Mouse (Mus musculus) MEL (cell line): Measurements from ENCODE around the gene Foxn1. TPM values are rescaled to one million over a fixed set of nuclear protein-coding genes. Genes with fewer than 3 reads are reported as not detected.

Experiments used
- DNase-seq: peaks from one replicate; pipeline ENCODE4 v3.0.0; 2011; ENCODE audit warnings: low read depth, low spot score
- H3K27ac ChIP-seq: 2 replicates; pipeline ENCODE4 v1.5.1; 2012; ENCODE audit warnings: low read depth, mild to moderate bottlenecking, control low read depth, low read length, moderate library complexity; ENCODE audit not compliant: control insufficient read depth
- H3K27me3 ChIP-seq, 2 experiments: fragments of 150-350 bp in 1 of 2; sonication (generic) in 1 of 2; 2 replicates each; pipeline ENCODE4 v1.6.1; 2012; ENCODE audit warnings: low read length in 2 of 2, mild to moderate bottlenecking in 2 of 2, improper control_type of control experiment in 1 of 2, moderate library complexity in 1 of 2; ENCODE audit not compliant: insufficient read depth in 2 of 2, control insufficient read depth in 1 of 2
- H3K36me3 ChIP-seq, 2 experiments: 2 replicates each; pipeline ENCODE4 v1.6.1; 2012 to 2014; ENCODE audit warnings: low read length in 2 of 2, improper control_type of control experiment in 1 of 2, inconsistent platforms in 1 of 2, mild to moderate bottlenecking in 1 of 2; ENCODE audit not compliant: insufficient read depth in 2 of 2, control insufficient read depth in 1 of 2
- H3K4me1 ChIP-seq, 2 experiments: fragments of 150-350 bp in 1 of 2; sonication (generic) in 1 of 2; 2 replicates each; pipeline ENCODE4 v1.6.1; 2012; ENCODE audit warnings: low read length in 2 of 2, improper control_type of control experiment in 1 of 2, mild to moderate bottlenecking in 1 of 2; ENCODE audit not compliant: insufficient read depth in 2 of 2, control insufficient read depth in 1 of 2
- H3K4me3 ChIP-seq, 2 experiments: fragments of 150-350 bp in 1 of 2; sonication (generic) in 1 of 2; 2 replicates each; pipeline ENCODE4 v1.5.1; 2012; ENCODE audit warnings: low read depth in 2 of 2, low read length in 2 of 2, mild to moderate bottlenecking in 2 of 2, moderate library complexity in 2 of 2, control low read depth in 1 of 2, improper control_type of control experiment in 1 of 2; ENCODE audit not compliant: control insufficient read depth in 1 of 2, insufficient read depth in 1 of 2
- H3K79me2 ChIP-seq: 2 replicates; pipeline ENCODE4 v1.6.1; 2012; ENCODE audit warnings: mild to moderate bottlenecking, low read length, moderate library complexity; ENCODE audit not compliant: control insufficient read depth, poor library complexity, insufficient read depth
- H3K9ac ChIP-seq: 2 replicates; pipeline ENCODE4 v1.6.1; 2012; ENCODE audit warnings: low read depth, mild to moderate bottlenecking, control low read depth, low read length, moderate library complexity; ENCODE audit not compliant: control insufficient read depth, poor library complexity, severe bottlenecking
- H3K9me3 ChIP-seq: fragments of 150-350 bp; sonication (generic); replicated peaks from 2 replicates; pipeline ENCODE4 v1.6.1; 2012; ENCODE audit warnings: mild to moderate bottlenecking, low read length, improper control_type of control experiment, moderate library complexity; ENCODE audit not compliant: insufficient read depth
- CHD1 ChIP-seq: IDR thresholded peaks from 2 replicates; pipeline ENCODE4 v1.6.1; 2012; ENCODE audit warnings: low read depth, mild to moderate bottlenecking, inconsistent platforms, low read length, improper control_type of control experiment
- CHD2 ChIP-seq: IDR thresholded peaks from 2 replicates; pipeline ENCODE4 v1.6.1; 2011; ENCODE audit warnings: low read length, improper control_type of control experiment
- CTCF ChIP-seq, 3 experiments: IDR thresholded peaks in 2 of 3; conservative IDR thresholded peaks in 1 of 3; 2 replicates each; pipeline ENCODE4 v1.5.1; 2011 to 2012; ENCODE audit warnings: low read length in 3 of 3, low read depth in 2 of 3, mild to moderate bottlenecking in 2 of 3, improper control_type of control experiment in 1 of 3, inconsistent platforms in 1 of 3, mixed read lengths in 1 of 3, moderate library complexity in 1 of 3; ENCODE audit not compliant: control insufficient read depth in 1 of 3, insufficient read depth in 1 of 3, poor library complexity in 1 of 3, severe bottlenecking in 1 of 3
- ELF1 ChIP-seq: IDR thresholded peaks from 2 replicates; pipeline ENCODE4 v1.6.1; 2014; ENCODE audit warnings: low read depth, mild to moderate bottlenecking, inconsistent platforms, low read length, improper control_type of control experiment, moderate library complexity
- MAFK ChIP-seq: IDR thresholded peaks from 2 replicates; pipeline ENCODE4 v1.6.1; 2011; ENCODE audit warnings: low read depth, mild to moderate bottlenecking, low read length, improper control_type of control experiment, borderline replicate concordance
- MAZ ChIP-seq: IDR thresholded peaks from 2 replicates; pipeline ENCODE4 v1.6.1; 2012; ENCODE audit warnings: low read depth, mild to moderate bottlenecking, inconsistent platforms, low read length, improper control_type of control experiment
- MEF2A ChIP-seq: IDR thresholded peaks from 2 replicates; pipeline ENCODE4 v1.6.1; 2014; ENCODE audit warnings: low read depth, mild to moderate bottlenecking, inconsistent platforms, low read length, improper control_type of control experiment; ENCODE audit not compliant: poor library complexity, insufficient replicate concordance, severe bottlenecking; ENCODE audit errors: extremely low read depth
- MYB ChIP-seq: IDR thresholded peaks from 2 replicates; pipeline ENCODE4 v1.6.1; 2011; ENCODE audit warnings: mild to moderate bottlenecking, low read depth, low read length, improper control_type of control experiment
- POLR2A ChIP-seq, 2 experiments: IDR thresholded peaks; 2 replicates each; pipeline ENCODE4 v1.6.1; 2011 to 2012; ENCODE audit warnings: low read length in 2 of 2, mild to moderate bottlenecking in 2 of 2, control low read depth in 1 of 2, improper control_type of control experiment in 1 of 2, low read depth in 1 of 2, moderate library complexity in 1 of 2; ENCODE audit not compliant: control insufficient read depth in 1 of 2, insufficient read depth in 1 of 2, poor library complexity in 1 of 2
- SIN3A ChIP-seq: IDR thresholded peaks from 2 replicates; pipeline ENCODE4 v1.6.1; 2012; ENCODE audit warnings: low read length, improper control_type of control experiment, inconsistent platforms
- SMC3 ChIP-seq: IDR thresholded peaks from 2 replicates; pipeline ENCODE4 v1.6.1; 2011; ENCODE audit warnings: low read depth, low read length, improper control_type of control experiment
- TCF12 ChIP-seq: IDR thresholded peaks from 2 replicates; pipeline ENCODE4 v1.6.1; 2014; ENCODE audit warnings: low read depth, mild to moderate bottlenecking, inconsistent platforms, low read length, improper control_type of control experiment, moderate library complexity
- UBTF ChIP-seq: IDR thresholded peaks from 2 replicates; pipeline ENCODE4 v1.6.1; 2012; ENCODE audit warnings: low read depth, mild to moderate bottlenecking, inconsistent platforms, low read length, improper control_type of control experiment, moderate library complexity, borderline replicate concordance; ENCODE audit not compliant: insufficient read depth
- USF2 ChIP-seq, 2 experiments: IDR thresholded peaks; 2 replicates each; pipeline ENCODE4 v1.6.1; 2011 to 2012; ENCODE audit warnings: improper control_type of control experiment in 2 of 2, low read length in 2 of 2, borderline replicate concordance in 1 of 2, inconsistent platforms in 1 of 2, low read depth in 1 of 2, mild to moderate bottlenecking in 1 of 2; ENCODE audit not compliant: insufficient read depth in 1 of 2
- ZMIZ1 ChIP-seq: IDR thresholded peaks from 2 replicates; pipeline ENCODE4 v1.6.1; 2012; ENCODE audit warnings: low read depth, mild to moderate bottlenecking, inconsistent platforms, low read length, improper control_type of control experiment, moderate library complexity
- ZNF384 ChIP-seq: IDR thresholded peaks from 2 replicates; pipeline ENCODE4 v1.6.1; 2012; ENCODE audit warnings: low read depth, mild to moderate bottlenecking, inconsistent platforms, low read length, improper control_type of control experiment
- polyA plus RNA-seq, 2 experiments: library from polyadenylated mRNA; stranded (reverse) in 1 of 2; unstranded in 1 of 2; fragments of >175 nt in 1 of 2; fragments of >200 nt in 1 of 2; gene quantifications; 2 replicates each; pipeline versions ENCODE4 v1.2.1 to v1.2.4; 2012; ENCODE audit warnings: low replicate concordance in 2 of 2, low read depth in 1 of 2; ENCODE audit not compliant: insufficient read length in 2 of 2, insufficient read depth in 1 of 2, missing spikeins in 1 of 2
- total RNA-seq: library from RNA; depleted of rRNA; stranded (reverse); fragments of 300-350 nt; gene quantifications from 2 replicates; pipeline ENCODE4 v1.2.3, GENCODE M21; 2012

Gene Foxn1
- total and polyA plus RNA-seq, 3 experiments = not detected

- Histone ChIP-seq H3K27me3 (peaks cover 13 to 22% of the 10 kb centered on the region in 2 experiments), H3K36me3 (peaks cover 0 to 9% of the 10 kb centered on the region in 2 experiments; a peak in 2 of 4 replicates), H3K9me3 (no peaks in the 10 kb centered on the region), H3K4me1 (peaks cover 0 to 11% of the 10 kb centered on the region in 2 experiments; a peak in 2 of 4 replicates), H3K79me2 (no peaks in the 10 kb centered on the region), H3K9ac (no peak overlapping the region), H3K27ac (no peak overlapping the region), H3K4me3 (no peak overlapping the region)
- no peak for DNase-seq
- TF ChIP-seq CHD1 = no peak
- no peak for TF ChIP-seq ELF1
- no peak for TF ChIP-seq UBTF
- no peak for TF ChIP-seq TCF12
- no peak for TF ChIP-seq MEF2A
These were observed 30.5 kb upstream of the Foxn1 start for GRCm38 (mm10) chr11:78416854-78417253.

GRCm38 (mm10) chr11:78412861-78413260 lies 26.5 kb upstream of the Foxn1 start:
- peaks cover 13 to 20% of the 10 kb centered on the region in 2 experiments for H3K27me3 ChIP-seq
- no peaks in the 10 kb centered on the region for H3K9me3 ChIP-seq
- no peak for TF ChIP-seq TCF12
- TF ChIP-seq MAZ = no peak
- no peak for TF ChIP-seq POLR2A (IDR thresholded peaks at IDR 0.05; ENCODE audit: control insufficient read depth in 1 of 2, insufficient read depth in 1 of 2, low read depth in 1 of 2, low read length in 2 of 2, poor library complexity in 1 of 2)
- no peak for TF ChIP-seq SIN3A
- TF ChIP-seq MYB = no peak
- no peak for TF ChIP-seq CHD2
- no peak for TF ChIP-seq USF2 (IDR thresholded peaks at IDR 0.05; ENCODE audit: borderline replicate concordance in 1 of 2, insufficient read depth in 1 of 2, low read depth in 1 of 2, low read length in 2 of 2)
- TF ChIP-seq CTCF (IDR thresholded peaks at IDR 0.05 in 2 of 3, conservative IDR thresholded peaks at IDR 0.05 in 1 of 3; ENCODE audit: control insufficient read depth in 1 of 3, insufficient read depth in 1 of 3, low read depth in 2 of 3, low read length in 3 of 3, poor library complexity in 1 of 3, severe bottlenecking in 1 of 3) = no peak
- TF ChIP-seq ZNF384 = no peak
- TF ChIP-seq ZMIZ1 = no peak
- no peak for TF ChIP-seq MAFK
- TF ChIP-seq SMC3 = no peak
- no peaks in the 10 kb centered on the region for H3K79me2 ChIP-seq
- no peaks in the 10 kb centered on the region for H3K36me3 ChIP-seq
- H3K4me3 ChIP-seq = no peak overlapping the region
- no peak overlapping the region for H3K9ac ChIP-seq
- H3K27ac ChIP-seq = no peak overlapping the region
- H3K4me1 ChIP-seq = no peaks in the 10 kb centered on the region
- DNase-seq = no peak
